Mouse (Mus musculus): ENCODE results near the gene Olfr194. TPM values are rescaled to one million over a fixed set of nuclear protein-coding genes. Genes with fewer than 3 reads are reported as not detected.
"Not testable (repeated sequence)": the region's sequence is repeated elsewhere in the genome, so short reads cannot be mapped to it uniquely, and the experiment has no call there.

Olfr194 gene
- not detected in 2 replicates for polyA plus RNA-seq (2015; fragmentation: Nextera tagmentation; extraction: Ambion mirVana)

DNA sequence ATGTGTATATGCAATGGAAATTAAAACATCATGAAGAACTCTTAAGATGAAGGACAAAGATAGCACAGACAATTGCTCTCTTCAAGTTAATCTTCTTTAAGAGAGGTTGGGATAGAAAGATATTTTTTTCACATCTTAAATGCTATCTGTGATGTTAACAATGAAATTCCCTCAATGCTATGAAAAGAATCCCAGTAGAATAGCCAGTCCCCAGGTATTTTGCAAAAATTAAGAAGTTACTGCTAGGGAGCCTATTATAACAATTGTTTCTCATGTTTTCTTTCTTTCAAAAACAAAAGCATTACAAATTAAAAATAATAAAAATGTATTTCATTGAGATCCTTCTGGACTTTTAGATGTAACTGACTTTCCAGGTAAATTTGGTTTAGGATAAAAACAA lies at the start of gene Olfr194:
Gene Olfr194, minus strand, starts transcription at position 101 of the 400 bp plus-strand sequence.
- Histone ChIP-seq H3K27me3 (no peaks in the 10 kb centered on the region), H3K36me3 (no peaks in the 10 kb centered on the region), H3K4me2 (no peak within 1 kb of the TSS), H3K27ac (no peak within 1 kb of the TSS), H3K4me1 (replicated peaks) (no peaks in the 10 kb centered on the region), H3K4me3 (no peak within 1 kb of the TSS), H3K9ac (no peak within 1 kb of the TSS), H3K9me3 (replicated peaks) (0 out of 2 replicates have a peak, but pooled peaks cover 2% of the 10 kb centered on the region)
- no peak for ATAC-seq (replicated peaks; ENCODE audit: insufficient number of reproducible peaks, insufficient read depth, low FRiP score, low read depth)

DNA sequence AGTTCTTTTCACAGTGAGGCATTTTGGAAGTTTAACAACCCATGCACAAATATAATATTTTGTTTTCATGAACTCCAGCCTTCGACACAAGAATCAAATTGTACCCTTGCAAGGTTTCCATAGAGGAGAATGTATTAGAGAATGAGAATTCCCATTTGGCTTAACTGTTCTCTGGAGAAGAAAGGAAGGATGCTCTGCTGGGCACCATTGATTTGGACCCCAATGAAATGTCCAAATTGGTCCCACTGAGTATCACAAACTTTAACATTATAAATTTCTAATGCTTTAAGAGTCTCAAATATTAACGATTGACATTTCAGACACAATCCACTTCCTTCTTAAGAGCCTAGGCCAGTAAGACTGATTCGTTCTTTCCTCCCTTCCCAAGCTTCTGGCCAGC lies 49.5 kb upstream of the Olfr194 start, which contains the start of gene Olfr196:
Gene Olfr196, minus strand, starts transcription at position 101 of the 400 bp plus-strand sequence.
- Histone ChIP-seq H3K4me1 (replicated peaks) (no peaks in the 10 kb centered on the region), H3K36me3 (no peaks in the 10 kb centered on the region), H3K4me3 (no peak within 1 kb of the TSS), H3K9me3 (replicated peaks) (no peaks in the 10 kb centered on the region), H3K4me2 (no peak within 1 kb of the TSS), H3K9ac (no peak within 1 kb of the TSS), H3K27ac (no peak within 1 kb of the TSS), H3K27me3 (no peaks in the 10 kb centered on the region)
- WGBS: 59% methylated on average over 3 of the region's 3 CpGs
- no peak for ATAC-seq (replicated peaks; ENCODE audit: insufficient number of reproducible peaks, insufficient read depth, low FRiP score, low read depth)

DNA sequence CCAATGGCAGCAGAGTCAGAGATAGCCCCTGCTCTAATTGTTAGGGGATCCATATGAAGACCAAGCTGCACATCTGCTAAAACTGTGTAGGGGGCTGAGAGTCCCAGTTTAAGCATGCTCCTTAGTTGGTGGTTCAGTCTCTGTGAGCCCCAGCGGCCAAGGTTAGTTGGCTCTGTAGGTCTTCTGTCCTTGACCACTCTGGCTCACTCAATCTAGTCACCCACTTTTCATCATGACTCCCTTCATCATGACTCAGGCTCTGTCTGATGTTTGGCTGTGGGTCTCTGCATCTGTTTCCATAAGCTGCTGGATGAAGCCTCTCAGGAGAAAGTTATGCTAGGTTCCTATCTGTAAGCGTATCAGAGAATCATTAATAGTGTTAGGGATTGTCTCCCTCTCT lies 31.1 kb upstream of the Olfr194 start:
- WGBS: 81% methylated on average over 2 of the region's 2 CpGs

DNA sequence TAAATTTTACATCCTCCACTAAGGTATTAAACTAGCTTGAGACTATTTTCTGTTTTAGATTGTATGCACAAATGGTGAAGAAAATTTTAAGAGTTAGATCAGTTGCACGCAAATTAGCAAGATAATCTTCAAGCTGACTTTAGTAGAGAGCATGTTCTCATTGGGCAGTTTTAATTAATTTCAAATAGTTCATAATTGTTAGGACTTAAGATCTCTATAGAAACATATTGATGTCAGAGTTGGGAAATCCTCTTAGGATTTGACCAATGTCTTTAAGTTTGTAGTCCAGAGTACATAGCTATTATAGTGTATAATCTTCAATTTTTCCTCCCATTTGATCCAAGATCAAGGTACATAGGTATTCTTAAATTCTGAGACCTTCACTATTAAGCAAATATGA lies 25.9 kb upstream of the Olfr194 start, which contains the start of gene Olfr195:
Gene Olfr195, plus strand, starts transcription at position 301 of the 400 bp plus-strand sequence.
- WGBS: 85% methylated on average over 1 of the region's 1 CpGs
- H3K9ac ChIP-seq: no peak within 1 kb of the TSS
- H3K27ac ChIP-seq: no peak within 1 kb of the TSS
- H3K4me1 ChIP-seq (replicated peaks): no peaks in the 10 kb centered on the region
- H3K9me3 ChIP-seq (replicated peaks): no peaks in the 10 kb centered on the region
- H3K27me3 ChIP-seq: no peaks in the 10 kb centered on the region
- no peak within 1 kb of the TSS for H3K4me3 ChIP-seq
- ATAC-seq (replicated peaks; ENCODE audit: insufficient number of reproducible peaks, insufficient read depth, low FRiP score, low read depth): no peak
- H3K36me3 ChIP-seq: no peaks in the 10 kb centered on the region
- no peak within 1 kb of the TSS for H3K4me2 ChIP-seq

More for the DNA sequence above, 31.1 kb upstream of the Olfr194 start:
- ATAC-seq (replicated peaks; ENCODE audit: insufficient number of reproducible peaks, insufficient read depth, low FRiP score, low read depth): no peak
- Histone ChIP-seq H3K27ac (no peak overlapping the region), H3K4me3 (no peak overlapping the region), H3K9me3 (replicated peaks) (no peaks in the 10 kb centered on the region), H3K9ac (no peak overlapping the region), H3K27me3 (no peaks in the 10 kb centered on the region), H3K4me2 (no peak overlapping the region), H3K4me1 (replicated peaks) (no peaks in the 10 kb centered on the region), H3K36me3 (no peaks in the 10 kb centered on the region)

DNA sequence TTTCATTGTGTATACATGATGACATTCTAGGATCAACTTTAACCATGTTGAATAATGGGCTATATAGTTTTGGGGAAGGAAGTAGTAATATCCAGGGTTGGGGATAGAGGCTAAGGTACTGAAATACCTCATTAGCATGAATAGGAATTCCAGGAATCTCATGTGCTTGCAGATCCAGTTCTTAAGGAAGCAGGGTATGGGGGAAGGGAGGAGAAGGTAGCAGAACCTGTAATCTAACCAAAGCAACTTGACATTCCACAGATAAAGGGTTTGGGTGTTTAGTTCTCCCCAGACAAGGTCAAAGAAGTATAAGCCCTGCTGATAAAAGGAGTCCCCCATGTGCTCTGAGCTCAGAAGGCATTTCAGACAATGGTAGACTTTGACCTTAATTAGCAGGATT lies 20.2 kb upstream of the Olfr194 start:
- Histone ChIP-seq H3K9me3 (replicated peaks) (no peaks in the 10 kb centered on the region), H3K4me3 (no peak overlapping the region), H3K27ac (no peak overlapping the region), H3K9ac (no peak overlapping the region), H3K4me1 (replicated peaks) (no peaks in the 10 kb centered on the region), H3K27me3 (no peaks in the 10 kb centered on the region), H3K36me3 (no peaks in the 10 kb centered on the region), H3K4me2 (no peak overlapping the region)
- no peak for ATAC-seq (replicated peaks; ENCODE audit: insufficient number of reproducible peaks, insufficient read depth, low FRiP score, low read depth)

DNA sequence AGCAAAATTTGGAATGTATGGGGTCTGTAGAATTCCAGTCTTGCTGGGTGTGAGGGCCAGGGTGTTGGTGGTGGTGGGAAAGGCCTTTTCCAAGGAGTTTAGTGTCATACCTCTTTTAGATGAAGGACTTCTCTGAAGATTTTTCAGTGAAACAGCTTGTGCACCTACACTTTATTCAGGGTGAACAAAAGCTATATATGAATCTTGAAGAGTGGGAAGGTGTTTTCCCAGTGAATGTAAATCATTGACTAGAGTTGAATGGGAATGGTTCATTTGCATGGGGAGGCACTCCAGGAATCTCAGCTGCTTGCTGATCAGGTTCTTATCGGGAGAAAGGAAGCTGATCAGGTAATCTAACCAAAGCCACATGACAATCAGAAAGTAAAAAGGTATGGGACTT lies 9.9 kb upstream of the Olfr194 start:
- Histone ChIP-seq H3K9me3 (replicated peaks) (no peaks in the 10 kb centered on the region; the same call in 1 of the 2 replicates), H3K4me2 (no peak overlapping the region), H3K27me3 (no peaks in the 10 kb centered on the region), H3K27ac (no peak overlapping the region), H3K36me3 (no peaks in the 10 kb centered on the region), H3K4me1 (replicated peaks) (no peaks in the 10 kb centered on the region), H3K4me3 (no peak overlapping the region), H3K9ac (no peak overlapping the region)
- 72% methylated on average over 1 of the region's 1 CpGs for WGBS
- ATAC-seq (replicated peaks; ENCODE audit: insufficient number of reproducible peaks, insufficient read depth, low FRiP score, low read depth): no peak

DNA sequence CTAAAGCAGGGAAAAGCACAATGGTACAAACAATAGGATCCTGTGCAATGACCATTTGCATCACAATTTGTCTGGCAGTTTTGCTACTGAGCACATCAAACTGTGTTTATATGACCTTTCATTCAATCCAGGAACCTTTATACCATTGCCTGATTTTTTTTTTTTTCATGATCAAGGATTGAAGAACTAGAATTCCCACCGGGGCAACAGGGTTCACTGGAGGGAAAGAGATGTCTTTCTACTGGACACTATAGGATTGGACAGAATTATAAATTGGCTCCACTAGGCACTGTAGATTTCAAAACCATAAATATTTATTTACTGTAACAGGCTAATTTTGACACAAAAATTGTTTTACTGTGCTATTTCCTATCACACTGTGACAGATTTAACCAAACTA lies 9.1 kb downstream of the Olfr194 start, which contains the start of gene Olfr193:
Gene Olfr193, minus strand, starts transcription at position 101 of the 400 bp plus-strand sequence.
- Histone ChIP-seq H3K27me3 (no peaks in the 10 kb centered on the region), H3K9ac (no peak within 1 kb of the TSS), H3K27ac (no peak within 1 kb of the TSS), H3K36me3 (no peaks in the 10 kb centered on the region), H3K4me1 (replicated peaks) (no peaks in the 10 kb centered on the region), H3K4me3 (no peak within 1 kb of the TSS), H3K9me3 (replicated peaks) (0 out of 2 replicates have a peak, but pooled peaks cover 2% of the 10 kb centered on the region), H3K4me2 (no peak within 1 kb of the TSS)
- 74% methylated on average over 1 of the region's 1 CpGs for WGBS
- ATAC-seq (replicated peaks; ENCODE audit: insufficient number of reproducible peaks, insufficient read depth, low FRiP score, low read depth): no peak

DNA sequence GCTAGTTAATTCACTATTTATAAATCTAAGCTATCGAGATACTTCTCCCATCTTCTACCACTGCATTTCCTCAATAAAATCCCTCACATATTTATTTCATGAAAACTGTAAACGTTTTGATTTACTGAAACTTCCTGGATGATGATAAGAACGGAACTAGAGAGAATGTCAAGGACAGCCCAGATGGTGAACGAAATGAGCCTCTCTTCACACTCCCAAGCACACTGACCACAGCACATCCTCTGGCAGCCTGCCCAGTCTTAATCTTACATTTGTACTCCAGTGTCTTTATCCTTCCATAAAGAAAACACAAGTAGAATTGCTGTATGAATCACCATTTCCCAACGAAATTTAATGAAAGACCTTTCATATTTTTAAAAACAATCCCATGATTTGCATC lies 12.3 kb downstream of the Olfr194 start:
- H3K27me3 ChIP-seq; ATAC-seq (replicated peaks; ENCODE audit: insufficient number of reproducible peaks, insufficient read depth, low FRiP score, low read depth); H3K9me3 ChIP-seq (replicated peaks); H3K4me3 ChIP-seq; H3K4me2 ChIP-seq; H3K36me3 ChIP-seq; H3K9ac ChIP-seq; H3K4me1 ChIP-seq (replicated peaks); H3K27ac ChIP-seq: not testable (repeated sequence)
- 44% methylated on average over 5 of the region's 5 CpGs for WGBS

DNA sequence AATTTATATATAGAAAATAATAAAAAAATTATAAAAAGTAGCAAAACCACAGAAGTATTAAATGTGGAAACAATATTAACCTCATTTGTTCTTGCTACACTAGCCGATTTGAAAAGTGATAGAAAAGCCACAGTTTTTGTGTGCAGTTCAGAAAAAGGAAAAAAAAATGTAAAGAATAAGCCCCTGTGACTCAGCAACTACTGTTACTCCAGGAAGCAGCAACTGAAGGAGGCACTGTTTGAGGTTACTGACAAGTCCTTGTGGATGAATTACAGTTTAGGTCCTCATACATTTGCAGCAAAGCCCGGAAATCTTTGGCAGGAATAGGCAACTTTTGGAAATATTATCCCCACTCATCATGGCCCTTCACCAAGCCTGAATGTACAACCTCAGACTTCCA lies 15.6 kb downstream of the Olfr194 start:
- no peak overlapping the region for H3K4me3 ChIP-seq
- no peaks in the 10 kb centered on the region for H3K4me1 ChIP-seq (replicated peaks)
- no peaks in the 10 kb centered on the region for H3K36me3 ChIP-seq
- WGBS: 68% methylated on average over 2 of the region's 2 CpGs
- no peak for ATAC-seq (replicated peaks; ENCODE audit: insufficient number of reproducible peaks, insufficient read depth, low FRiP score, low read depth)
- H3K27ac ChIP-seq: no peak overlapping the region
- H3K9ac ChIP-seq: no peak overlapping the region
- H3K4me2 ChIP-seq: no peak overlapping the region
- H3K9me3 ChIP-seq (replicated peaks): no peaks in the 10 kb centered on the region
- no peaks in the 10 kb centered on the region for H3K27me3 ChIP-seq

DNA sequence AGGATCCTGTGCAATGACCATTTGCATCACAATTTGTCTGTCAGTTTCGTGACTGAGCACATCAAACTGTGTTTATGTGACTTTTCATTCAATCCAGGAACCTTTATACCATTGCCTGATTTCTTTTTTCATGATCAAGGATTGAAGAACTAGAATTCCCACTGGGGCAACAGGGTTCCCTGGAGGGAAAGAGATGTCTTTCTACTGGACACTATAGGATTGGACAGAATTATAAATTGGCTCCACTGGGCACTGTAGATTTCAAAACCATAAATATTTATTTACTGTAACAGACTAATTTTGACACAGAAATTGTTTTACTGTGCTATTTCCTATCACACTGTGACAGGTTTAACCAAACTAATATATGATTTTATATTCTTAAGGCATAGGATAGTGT lies 31.1 kb downstream of the Olfr194 start, which contains the start of gene Olfr191:
Gene Olfr191, minus strand, starts transcription at position 101 of the 400 bp plus-strand sequence.
- H3K9ac ChIP-seq; ATAC-seq (replicated peaks; ENCODE audit: insufficient number of reproducible peaks, insufficient read depth, low FRiP score, low read depth); H3K4me3 ChIP-seq; H3K4me2 ChIP-seq; H3K9me3 ChIP-seq (replicated peaks); H3K36me3 ChIP-seq; H3K4me1 ChIP-seq (replicated peaks); H3K27ac ChIP-seq; H3K27me3 ChIP-seq: not testable (repeated sequence)
- 52% methylated on average over 1 of the region's 1 CpGs for WGBS

DNA sequence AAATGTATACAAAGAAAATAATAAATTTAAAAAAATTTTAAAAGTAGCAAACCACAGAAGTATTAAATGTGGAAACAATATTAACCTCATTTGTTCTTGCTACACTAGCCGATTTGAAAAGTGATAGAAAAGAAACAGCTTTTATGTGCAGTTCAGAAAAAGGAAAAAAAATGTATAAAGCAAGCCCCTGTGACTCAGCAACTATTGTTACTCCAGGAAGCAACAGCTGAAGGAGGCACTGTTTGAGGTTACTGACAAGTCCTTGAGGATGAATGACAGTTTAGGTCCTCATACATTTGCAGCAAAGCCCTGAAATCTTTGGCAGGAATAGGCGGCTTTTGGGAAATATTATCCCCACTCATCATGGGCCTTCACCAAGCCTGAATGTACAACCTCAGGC lies 39.8 kb downstream of the Olfr194 start:
- H3K9ac ChIP-seq; H3K9me3 ChIP-seq (replicated peaks); H3K4me1 ChIP-seq (replicated peaks); H3K27me3 ChIP-seq; H3K27ac ChIP-seq; H3K36me3 ChIP-seq; ATAC-seq (replicated peaks; ENCODE audit: insufficient number of reproducible peaks, insufficient read depth, low FRiP score, low read depth); H3K4me3 ChIP-seq; H3K4me2 ChIP-seq: not testable (repeated sequence)
- 69% methylated on average over 2 of the region's 2 CpGs for WGBS

DNA sequence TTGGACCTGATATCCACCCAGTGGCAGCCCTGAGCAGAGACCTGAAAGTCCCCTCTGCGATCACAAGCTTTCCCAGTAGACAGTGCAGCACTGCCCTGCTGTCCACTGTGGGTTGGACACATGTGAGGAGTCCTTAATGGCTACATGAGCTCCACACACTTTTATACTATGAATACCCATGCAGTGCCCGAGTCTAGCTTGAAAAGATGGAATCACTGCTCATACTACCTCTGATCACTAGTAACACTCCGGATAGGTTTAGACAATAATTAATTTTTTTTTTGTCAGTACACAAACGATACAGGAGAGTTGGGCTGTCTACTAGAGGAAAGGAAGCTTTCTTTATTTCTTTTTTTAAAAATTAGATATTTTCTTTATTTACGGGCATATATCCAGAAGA lies 43.0 kb downstream of the Olfr194 start, which contains the start of gene Olfr190:
Gene Olfr190, minus strand, starts transcription at position 101 of the 400 bp plus-strand sequence.
- no peak for ATAC-seq (replicated peaks; ENCODE audit: insufficient number of reproducible peaks, insufficient read depth, low FRiP score, low read depth)
- Histone ChIP-seq H3K9me3 (replicated peaks) (no peaks in the 10 kb centered on the region), H3K9ac (no peak within 1 kb of the TSS), H3K4me1 (replicated peaks) (no peaks in the 10 kb centered on the region), H3K36me3 (no peaks in the 10 kb centered on the region), H3K27ac (no peak within 1 kb of the TSS), H3K4me2 (no peak within 1 kb of the TSS), H3K4me3 (no peak within 1 kb of the TSS), H3K27me3 (no peaks in the 10 kb centered on the region)
- WGBS: 82% methylated on average over 5 of the region's 5 CpGs
